Mouse (Mus musculus): ENCODE measurements around the gene Acadl. TPM values are rescaled to one million over a fixed set of nuclear protein-coding genes. Genes with fewer than 3 reads are reported as not detected.

Acadl gene
- polyA plus RNA-seq, 1 experiment from 2014 or later = 90.3 TPM

DNA sequence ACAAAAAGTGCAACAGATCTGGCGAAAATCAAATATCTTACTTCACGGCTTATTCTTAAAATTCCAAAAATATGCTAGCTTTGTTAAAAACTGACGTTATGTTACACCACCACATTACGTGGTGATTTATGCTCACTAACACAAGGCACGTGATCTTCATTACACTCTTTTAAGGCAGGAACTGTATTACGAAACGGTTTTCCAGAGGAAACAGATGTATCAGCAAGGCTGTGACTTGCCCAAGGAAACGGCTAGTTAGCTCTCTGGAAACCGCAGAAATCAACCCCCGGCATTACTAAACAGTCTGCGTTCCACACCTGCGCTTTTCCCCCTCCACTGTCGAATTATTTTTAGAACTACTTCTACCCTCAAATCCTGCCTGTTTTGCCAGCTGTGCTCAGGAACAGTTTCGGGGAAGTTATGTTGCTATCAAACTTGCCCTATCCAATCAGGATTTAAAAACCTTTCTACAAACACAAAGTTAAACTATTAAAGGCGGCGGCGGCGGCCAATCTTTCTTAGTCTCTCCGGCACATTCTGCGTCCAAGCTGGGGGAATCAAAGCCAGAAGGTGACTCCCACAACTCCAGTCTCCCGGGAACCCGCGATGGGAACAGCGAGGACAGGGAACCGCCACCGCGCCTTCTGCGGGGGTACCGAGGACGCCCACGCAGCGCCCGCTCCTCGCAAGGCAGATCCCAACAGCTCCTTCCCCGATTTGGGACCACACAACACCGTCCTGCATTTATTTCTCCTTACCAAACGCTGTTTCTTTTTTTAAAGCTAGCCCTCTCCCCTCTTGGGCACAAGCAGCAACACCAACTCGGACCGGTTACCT lies 46.9 kb downstream of the Acadl start:
- WGBS = under 1% methylated on average over 39 of the region's 39 CpGs
- Histone ChIP-seq H3K9me3 (no peaks in the 10 kb centered on the region), H3K36me3 (no peaks in the 10 kb centered on the region), H3K4me2 (peak overlapping the region; percentile 57), H3K9ac (peak overlapping the region; percentile 70), H3K4me1 (0 out of 2 replicates have a peak, but pooled peaks cover 3% of the 10 kb centered on the region), H3K4me3 (peak overlapping the region; percentile 81), H3K27me3 (no peaks in the 10 kb centered on the region; the same call in 1 of the 2 replicates), H3K27ac (peak overlapping the region; percentile 99)
- ATAC-seq (ENCODE audit: insufficient number of reproducible peaks, low FRiP score, low TSS enrichment, low read depth) = peak; percentile 32; the same call in 1 of the 2 replicates

GRCm38 (mm10) chr1:66814756-66815155 lies 48.3 kb downstream of the Acadl start:
- Histone ChIP-seq H3K9me3 (no peaks in the 10 kb centered on the region), H3K4me2 (no peak overlapping the region), H3K36me3 (no peaks in the 10 kb centered on the region), H3K27ac (no peak overlapping the region; the same call in 1 of the 2 replicates), H3K9ac (no peak overlapping the region), H3K27me3 (no peaks in the 10 kb centered on the region; the same call in 1 of the 2 replicates), H3K4me1 (0 out of 2 replicates have a peak, but pooled peaks cover 3% of the 10 kb centered on the region), H3K4me3 (no peak overlapping the region)
- ATAC-seq (ENCODE audit: insufficient number of reproducible peaks, low FRiP score, low TSS enrichment, low read depth) = no peak
- 46% methylated on average over 8 of the region's 8 CpGs for WGBS

GRCm38 (mm10) chr1:66813191-66813590 lies 49.9 kb downstream of the Acadl start:
- no peak overlapping the region for H3K4me2 ChIP-seq
- ATAC-seq (ENCODE audit: insufficient number of reproducible peaks, low FRiP score, low TSS enrichment, low read depth) = no peak
- no peak overlapping the region for H3K27ac ChIP-seq
- no peak overlapping the region for H3K9ac ChIP-seq
- no peaks in the 10 kb centered on the region for H3K27me3 ChIP-seq
- H3K4me3 ChIP-seq = no peak overlapping the region
- 46% methylated on average over 1 of the region's 1 CpGs for WGBS
- 0 out of 2 replicates have a peak, but pooled peaks cover 3% of the 10 kb centered on the region for H3K4me1 ChIP-seq
- no peaks in the 10 kb centered on the region for H3K36me3 ChIP-seq
- no peaks in the 10 kb centered on the region for H3K9me3 ChIP-seq

DNA sequence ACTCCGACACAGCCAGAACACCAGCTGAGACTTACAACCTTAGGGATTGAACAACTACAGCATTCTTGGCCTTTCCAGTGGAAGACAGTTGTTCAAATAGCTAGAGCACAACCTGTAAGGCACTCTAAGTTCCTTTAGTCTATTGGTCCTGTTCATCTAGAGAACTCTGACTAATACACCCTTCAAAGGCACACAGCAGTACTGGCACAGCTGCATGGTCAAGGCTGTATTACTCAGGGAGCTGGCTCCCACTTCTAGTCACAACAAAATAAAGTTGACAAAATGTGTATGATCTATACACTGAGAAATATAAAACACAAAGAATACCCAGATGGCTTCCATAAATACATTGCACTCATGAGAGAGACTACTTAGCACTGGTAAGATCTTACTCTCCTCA lies 56.3 kb downstream of the Acadl start:
- H3K27me3 ChIP-seq = no peaks in the 10 kb centered on the region
- no peak overlapping the region for H3K9ac ChIP-seq
- no peak for ATAC-seq (ENCODE audit: insufficient number of reproducible peaks, low FRiP score, low TSS enrichment, low read depth)
- no peak overlapping the region for H3K27ac ChIP-seq
- H3K36me3 ChIP-seq = no peaks in the 10 kb centered on the region
- H3K4me3 ChIP-seq = no peak overlapping the region
- no peaks in the 10 kb centered on the region for H3K4me1 ChIP-seq
- no peak overlapping the region for H3K4me2 ChIP-seq
- WGBS = 70% methylated on average over 1 of the region's 1 CpGs
- H3K9me3 ChIP-seq = no peaks in the 10 kb centered on the region

- no peaks in the 10 kb centered on the region for H3K4me1 ChIP-seq
- no peak overlapping the region for H3K9ac ChIP-seq
- H3K27me3 ChIP-seq = no peaks in the 10 kb centered on the region
- no peak for ATAC-seq (ENCODE audit: insufficient number of reproducible peaks, low FRiP score, low TSS enrichment, low read depth)
- no peak overlapping the region for H3K4me3 ChIP-seq
- no peak overlapping the region for H3K4me2 ChIP-seq
- WGBS = 40% methylated on average over 1 of the region's 1 CpGs
- no peaks in the 10 kb centered on the region for H3K9me3 ChIP-seq
- H3K36me3 ChIP-seq = peaks cover 8% of the 10 kb centered on the region
- H3K27ac ChIP-seq = no peak overlapping the region
Measured at GRCm38 (mm10) chr1:66805408-66805807, 57.7 kb downstream of the Acadl start.

DNA sequence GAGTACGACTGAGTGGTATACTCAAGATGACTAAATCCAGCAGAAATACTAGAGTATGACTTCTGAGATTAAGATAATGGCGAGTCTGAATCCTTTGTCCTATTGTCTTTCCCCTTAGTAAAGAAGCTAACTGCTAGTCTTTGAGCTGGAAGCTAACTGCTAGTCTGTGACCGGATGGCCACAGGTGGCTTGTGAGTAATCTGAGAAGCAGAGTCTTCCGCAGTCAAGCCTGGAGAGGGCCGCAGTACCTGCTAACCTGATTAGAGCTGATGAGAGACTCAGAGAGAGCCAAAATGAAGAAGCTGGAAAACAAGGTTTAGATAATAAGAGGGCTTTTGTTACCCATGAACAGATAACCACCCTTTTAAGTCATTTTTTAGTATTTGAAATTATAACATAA lies 58.4 kb downstream of the Acadl start:
- Histone ChIP-seq H3K4me2 (no peak overlapping the region), H3K9ac (no peak overlapping the region), H3K27me3 (no peaks in the 10 kb centered on the region), H3K36me3 (peaks cover 14% of the 10 kb centered on the region), H3K9me3 (no peaks in the 10 kb centered on the region), H3K4me1 (no peaks in the 10 kb centered on the region), H3K27ac (no peak overlapping the region), H3K4me3 (no peak overlapping the region)
- WGBS = 70% methylated on average over 5 of the region's 5 CpGs
- no peak for ATAC-seq (ENCODE audit: insufficient number of reproducible peaks, low FRiP score, low TSS enrichment, low read depth)

GRCm38 (mm10) chr1:66797962-66798361 lies 65.1 kb downstream of the Acadl start:
- Histone ChIP-seq H3K4me2 (no peak overlapping the region), H3K9me3 (no peaks in the 10 kb centered on the region), H3K36me3 (peaks cover 19% of the 10 kb centered on the region), H3K9ac (no peak overlapping the region), H3K4me3 (no peak overlapping the region), H3K27ac (no peak overlapping the region), H3K4me1 (no peaks in the 10 kb centered on the region), H3K27me3 (no peaks in the 10 kb centered on the region)
- WGBS = 71% methylated on average over 2 of the region's 2 CpGs
- ATAC-seq (ENCODE audit: insufficient number of reproducible peaks, low FRiP score, low TSS enrichment, low read depth) = no peak

- ATAC-seq (ENCODE audit: insufficient number of reproducible peaks, low FRiP score, low TSS enrichment, low read depth) = no peak
- WGBS = 89% methylated on average over 2 of the region's 2 CpGs
- H3K4me3 ChIP-seq = no peak overlapping the region
Measured at GRCm38 (mm10) chr1:66792838-66793466, 70.1 kb downstream of the Acadl start.

DNA sequence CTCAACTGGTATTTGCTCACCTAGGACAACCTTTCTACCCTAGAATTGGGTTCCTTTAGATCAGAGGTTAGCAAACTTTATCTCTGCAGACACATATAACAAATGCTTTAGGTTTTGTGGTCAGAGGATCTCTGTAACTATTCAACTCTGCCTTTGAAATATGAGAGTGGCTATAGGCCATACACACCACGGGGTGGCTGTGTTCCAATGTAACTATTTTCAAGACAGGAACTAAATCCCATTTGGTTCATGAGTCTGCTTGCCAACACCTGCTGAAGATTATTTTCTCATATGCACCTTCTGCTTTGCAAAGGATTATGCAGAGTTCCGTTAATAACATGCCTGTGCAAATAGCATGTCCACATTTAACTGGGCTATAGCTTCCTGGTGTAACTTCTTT lies 80.8 kb downstream of the Acadl start:
- Histone ChIP-seq H3K27ac (no peak overlapping the region), H3K9me3 (no peaks in the 10 kb centered on the region), H3K4me3 (no peak overlapping the region), H3K4me1 (0 out of 2 replicates have a peak, but pooled peaks cover 3% of the 10 kb centered on the region), H3K9ac (no peak overlapping the region), H3K36me3 (no peaks in the 10 kb centered on the region), H3K4me2 (no peak overlapping the region), H3K27me3 (no peaks in the 10 kb centered on the region)
- WGBS = 20% methylated on average over 2 of the region's 2 CpGs
- no peak for ATAC-seq (ENCODE audit: insufficient number of reproducible peaks, low FRiP score, low TSS enrichment, low read depth)

More at GRCm38 (mm10) chr1:66792838-66793466, 70.1 kb downstream of the Acadl start:
- Histone ChIP-seq H3K4me1 (no peaks in the 10 kb centered on the region), H3K9me3 (no peaks in the 10 kb centered on the region), H3K4me2 (no peak overlapping the region), H3K36me3 (no peaks in the 10 kb centered on the region), H3K27me3 (no peaks in the 10 kb centered on the region), H3K27ac (no peak overlapping the region), H3K9ac (no peak overlapping the region)

GRCm38 (mm10) chr1:66781027-66781426 lies 82.0 kb downstream of the Acadl start:
- Histone ChIP-seq H3K27me3 (no peaks in the 10 kb centered on the region), H3K9ac (no peak overlapping the region), H3K36me3 (no peaks in the 10 kb centered on the region), H3K4me1 (0 out of 2 replicates have a peak, but pooled peaks cover 3% of the 10 kb centered on the region), H3K4me2 (no peak overlapping the region), H3K27ac (no peak overlapping the region), H3K4me3 (no peak overlapping the region), H3K9me3 (no peaks in the 10 kb centered on the region)
- 81% methylated on average over 4 of the region's 4 CpGs for WGBS
- ATAC-seq (ENCODE audit: insufficient number of reproducible peaks, low FRiP score, low TSS enrichment, low read depth) = no peak
